Mouse (Mus musculus) liver, embryonic 16.5 days (tissue): ENCODE measurements around the gene Nrp1. TPM values are rescaled to one million over a fixed set of nuclear protein-coding genes. Genes with fewer than 3 reads are reported as not detected.
A peak's percentile ranks its signal among the peaks of the same experiment; 100 is the strongest.

ENCODE experiments used
- ATAC-seq: fragments of 200-750 bp; cut with Nextera tagmentation; 2 replicates; pipeline ENCODE4 v1.8.0; 2017; ENCODE audit warnings: low read depth, mild to moderate bottlenecking, moderate number of reproducible peaks, moderate library complexity
- H3K27ac ChIP-seq: fragments of 300-500 bp; sonication (generic); 2 replicates; pipeline ENCODE4 v1.5.1; 2014; ENCODE audit warnings: mild to moderate bottlenecking, low read length
- H3K27me3 ChIP-seq: fragments of 300-500 bp; sonication (generic); 2 replicates; pipeline ENCODE4 v1.6.1; 2014; ENCODE audit warnings: low read depth, low read length, mixed read lengths; ENCODE audit not compliant: control insufficient read depth, insufficient read depth
- H3K36me3 ChIP-seq: fragments of 300-500 bp; sonication (generic); 2 replicates; pipeline ENCODE4 v1.6.1; 2014; ENCODE audit warnings: mild to moderate bottlenecking; ENCODE audit not compliant: control insufficient read depth, insufficient read depth
- H3K4me1 ChIP-seq: fragments of 300-500 bp; sonication (generic); 2 replicates; pipeline ENCODE4 v1.6.1; 2014; ENCODE audit warnings: low read depth, low read length, mixed read lengths; ENCODE audit not compliant: control insufficient read depth
- H3K4me2 ChIP-seq: fragments of 300-500 bp; sonication (generic); 2 replicates; pipeline ENCODE4 v1.6.1; 2014; ENCODE audit warnings: low read depth, low read length, mixed read lengths
- H3K4me3 ChIP-seq: fragments of 300-500 bp; sonication (generic); 2 replicates; pipeline ENCODE4 v1.5.1; 2014; ENCODE audit warnings: low read depth, mild to moderate bottlenecking, low read length
- H3K9ac ChIP-seq: fragments of 300-500 bp; sonication (generic); 2 replicates; pipeline ENCODE4 v1.6.1; 2014; ENCODE audit warnings: low read depth, low read length
- H3K9me3 ChIP-seq: fragments of 300-500 bp; sonication (generic); replicated peaks from 2 replicates; pipeline ENCODE4 v1.6.1; 2016; ENCODE audit warnings: low read length; ENCODE audit not compliant: control insufficient read depth
- WGBS: fragments of 180-500 bp; shearing (Covaris S2); extraction: QIAGEN DNeasy Blood & Tissue Kit; methylation state at CpG from one replicate; pipeline ENCODE4 v1.1.7; 2014; ENCODE audit not compliant: insufficient replicate concordance; 5-methylcytosine and 5-hydroxymethylcytosine counted together
- polyA plus RNA-seq: library from polyadenylated mRNA; unstranded; fragments of >200 nt; fragmentation: Nextera tagmentation; extraction: Ambion mirVana; gene quantifications from 2 replicates; pipeline ENCODE4 v1.2.1, GENCODE M21; 2015

Gene Nrp1
- polyA plus RNA-seq, 1 experiment from 2014 or later: 11.7 TPM

DNA sequence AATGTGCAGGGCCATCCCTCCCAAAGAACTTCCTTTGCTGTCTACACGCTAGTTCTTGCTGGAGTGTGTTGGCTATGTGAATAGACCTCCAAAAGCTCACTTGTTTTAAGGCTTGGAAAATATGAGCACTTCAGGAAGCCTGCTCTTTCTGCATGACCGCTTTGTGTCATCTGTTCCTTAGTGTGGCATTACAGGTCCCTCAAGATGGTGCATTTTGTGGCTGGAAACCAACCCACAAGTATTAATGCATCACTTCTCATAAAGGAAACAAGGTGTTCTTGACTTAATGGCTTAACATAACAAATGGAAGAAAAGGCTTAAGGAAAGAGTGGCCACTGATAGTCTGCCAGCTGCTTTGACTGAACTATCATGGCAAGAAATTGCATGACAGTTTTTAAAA, 5.6 kb upstream of the Nrp1 start:
- Histone ChIP-seq H3K4me1 (peaks cover 2% of the 10 kb centered on the region), H3K27me3 (peaks cover 8% of the 10 kb centered on the region), H3K36me3 (no peaks in the 10 kb centered on the region), H3K9ac (no peak overlapping the region), H3K4me3 (no peak overlapping the region), H3K9me3 (no peaks in the 10 kb centered on the region), H3K4me2 (no peak overlapping the region), H3K27ac (no peak overlapping the region)
- no peak for ATAC-seq
- WGBS: 49% methylated on average over 2 of the region's 2 CpGs

DNA sequence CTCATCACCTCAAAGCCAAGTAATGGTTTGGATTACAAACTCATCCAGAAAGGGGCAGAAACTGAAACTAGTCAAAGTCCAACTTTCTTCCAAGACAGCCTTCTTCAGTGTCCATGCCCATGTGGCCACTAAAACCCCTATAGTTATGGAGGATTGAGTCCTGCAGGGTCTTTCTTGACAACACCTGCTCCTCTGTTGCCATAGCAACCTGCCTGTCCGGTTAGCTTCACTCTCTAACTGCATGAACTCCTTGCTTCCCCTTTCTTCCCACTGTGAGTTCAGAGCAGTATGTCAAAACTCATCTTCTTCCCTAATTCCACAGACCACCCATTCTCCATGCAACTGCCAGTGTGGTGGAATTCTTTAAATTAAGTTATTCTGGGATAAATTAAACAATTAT, 4.4 kb upstream of the Nrp1 start:
- Histone ChIP-seq H3K9ac (no peak overlapping the region), H3K9me3 (no peaks in the 10 kb centered on the region), H3K27me3 (peaks cover 20% of the 10 kb centered on the region), H3K4me1 (peaks cover 2% of the 10 kb centered on the region), H3K4me3 (no peak overlapping the region), H3K27ac (no peak overlapping the region), H3K4me2 (no peak overlapping the region), H3K36me3 (no peaks in the 10 kb centered on the region)
- no peak for ATAC-seq
- 20% methylated on average over 1 of the region's 1 CpGs for WGBS

DNA sequence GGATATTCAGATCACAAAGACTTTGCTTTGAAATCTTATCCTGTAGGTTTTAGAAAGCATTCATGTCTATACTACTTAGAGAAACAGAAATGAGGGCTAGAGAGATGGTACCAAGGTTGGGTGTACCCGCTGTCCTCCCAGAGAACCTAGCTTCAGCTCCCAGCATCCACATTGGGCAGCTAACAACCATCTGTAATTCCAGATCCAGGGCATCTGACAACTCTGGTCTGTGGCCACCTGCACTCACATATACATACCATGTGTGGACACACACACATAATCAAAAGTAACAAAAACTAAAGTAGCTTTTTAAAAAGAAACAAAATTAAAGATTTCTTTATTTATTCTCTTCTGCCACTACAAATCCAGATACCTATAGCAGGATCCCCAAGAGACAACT, 3.3 kb upstream of the Nrp1 start:
- H3K4me1 ChIP-seq: peaks cover 2% of the 10 kb centered on the region
- H3K4me2 ChIP-seq: no peak overlapping the region
- no peak overlapping the region for H3K27ac ChIP-seq
- peaks cover 31% of the 10 kb centered on the region for H3K27me3 ChIP-seq
- no peak for ATAC-seq
- H3K9me3 ChIP-seq: no peaks in the 10 kb centered on the region
- 65% methylated on average over 1 of the region's 1 CpGs for WGBS
- no peaks in the 10 kb centered on the region for H3K36me3 ChIP-seq
- no peak overlapping the region for H3K9ac ChIP-seq
- H3K4me3 ChIP-seq: no peak overlapping the region

GRCm38 (mm10) chr8:128356170-128356569, 2.2 kb upstream of the Nrp1 start:
- peaks cover 32% of the 10 kb centered on the region for H3K27me3 ChIP-seq
- no peak for ATAC-seq
- no peak overlapping the region for H3K4me2 ChIP-seq
- no peak overlapping the region for H3K27ac ChIP-seq
- H3K9me3 ChIP-seq: no peaks in the 10 kb centered on the region
- WGBS: 49% methylated on average over 5 of the region's 5 CpGs
- no peak overlapping the region for H3K4me3 ChIP-seq
- H3K4me1 ChIP-seq: peaks cover 2% of the 10 kb centered on the region
- H3K36me3 ChIP-seq: no peaks in the 10 kb centered on the region
- H3K9ac ChIP-seq: no peak overlapping the region

DNA sequence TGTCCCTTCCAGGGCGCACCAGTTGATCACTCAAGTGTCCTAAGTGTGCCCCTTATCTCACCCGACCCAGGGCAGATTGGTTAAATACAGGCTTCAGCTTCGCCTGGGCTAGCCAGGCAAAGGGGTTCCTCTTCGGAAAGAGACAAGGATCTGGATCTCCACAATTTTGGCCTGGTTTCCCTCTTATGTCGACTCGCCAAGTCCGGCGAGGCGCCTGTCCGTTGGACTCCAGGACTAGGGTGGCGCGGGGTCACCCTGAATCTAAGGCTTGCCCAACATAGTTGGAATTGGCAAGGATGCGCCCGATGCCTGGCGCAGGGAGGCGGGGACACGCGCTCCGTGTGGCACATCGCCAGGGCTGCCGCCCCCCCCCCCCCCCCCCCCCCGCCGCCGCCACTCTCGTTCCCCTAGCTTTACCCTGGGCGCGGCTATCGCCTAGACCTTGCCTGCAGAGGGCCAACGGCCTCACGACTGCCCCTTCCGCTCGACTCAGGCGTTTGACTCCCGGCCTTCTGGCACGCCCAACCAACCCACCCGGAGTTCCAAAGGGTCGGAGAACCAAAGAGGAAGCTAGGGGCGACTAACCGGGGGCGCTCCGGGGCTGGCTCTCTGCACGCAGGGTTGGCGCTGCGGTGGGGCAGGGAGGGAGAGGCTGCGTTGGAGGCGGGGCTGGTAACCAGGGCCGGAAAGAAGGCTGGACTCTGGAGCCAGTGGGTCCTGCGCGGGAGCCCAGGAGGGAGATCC, 1.4 kb upstream of the Nrp1 start:
- Histone ChIP-seq H3K27me3 (peaks cover 32% of the 10 kb centered on the region), H3K27ac (peak overlapping the region; percentile 48), H3K9me3 (no peaks in the 10 kb centered on the region), H3K9ac (no peak overlapping the region; the same call in 1 of the 2 replicates), H3K4me3 (peak overlapping the region; percentile 60), H3K4me1 (peaks cover 2% of the 10 kb centered on the region), H3K4me2 (peak overlapping the region; percentile 73), H3K36me3 (no peaks in the 10 kb centered on the region)
- peak; percentile 72 for ATAC-seq
- 2% methylated on average over 43 of the region's 49 CpGs for WGBS

GRCm38 (mm10) chr8:128357540-128358405, 631 bp upstream of the Nrp1 start:
- peak overlapping the region; percentile 60 for H3K4me3 ChIP-seq
- WGBS: 1% methylated on average over 29 of the region's 29 CpGs
- peak overlapping the region; percentile 61 for H3K27ac ChIP-seq
- no peak for ATAC-seq
- no peaks in the 10 kb centered on the region for H3K36me3 ChIP-seq
- H3K4me2 ChIP-seq: peak overlapping the region; percentile 73
- peaks cover 32% of the 10 kb centered on the region for H3K27me3 ChIP-seq
- H3K9ac ChIP-seq: peak overlapping the region; percentile 24; the same call in 1 of the 2 replicates
- no peaks in the 10 kb centered on the region for H3K9me3 ChIP-seq
- H3K4me1 ChIP-seq: peaks cover 2% of the 10 kb centered on the region

DNA sequence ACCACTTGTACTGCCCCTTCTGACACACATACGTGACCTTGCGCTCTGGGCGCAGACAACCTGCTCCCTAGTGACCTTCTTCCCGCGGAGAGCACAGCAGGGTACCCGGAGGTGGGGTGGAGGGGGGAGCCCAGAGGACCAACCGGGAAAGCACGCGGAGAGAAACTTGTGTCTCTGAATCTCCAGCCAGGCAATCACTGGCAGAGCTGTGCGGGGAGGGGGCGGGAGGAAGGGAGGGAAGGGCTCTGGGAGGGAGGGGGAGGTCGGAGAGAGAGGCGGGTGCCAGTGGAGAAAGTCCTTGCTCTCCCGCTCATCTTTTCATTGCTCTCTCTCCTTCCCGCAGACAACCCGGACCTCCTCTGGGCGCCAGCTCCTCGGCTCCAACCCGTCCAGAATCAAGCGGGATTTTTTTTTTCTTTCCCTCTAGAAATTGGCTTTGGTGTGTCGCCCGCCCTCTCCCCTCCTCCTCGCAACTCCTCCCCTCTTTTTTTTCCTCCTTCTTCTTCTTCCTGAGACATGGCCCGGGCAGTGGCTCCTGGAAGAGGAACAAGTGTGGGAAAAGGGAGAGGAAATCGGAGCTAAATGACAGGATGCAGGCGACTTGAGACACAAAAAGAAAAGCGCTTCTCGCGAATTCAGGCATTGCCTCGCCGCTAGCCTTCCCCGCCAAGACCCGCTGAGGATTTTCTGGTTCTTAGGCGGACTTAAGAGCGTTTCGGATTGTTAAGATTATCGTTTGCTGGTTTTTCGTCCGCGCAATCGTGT, 534 bp downstream of the Nrp1 start:
- H3K9ac ChIP-seq: peak overlapping the region; percentile 45; the same call in 1 of the 2 replicates
- WGBS: under 1% methylated on average over 39 of the region's 41 CpGs
- peaks cover 2% of the 10 kb centered on the region for H3K4me1 ChIP-seq
- H3K27me3 ChIP-seq: peaks cover 32% of the 10 kb centered on the region
- peak; percentile 8; the same call in 1 of the 2 replicates for ATAC-seq
- H3K9me3 ChIP-seq: no peaks in the 10 kb centered on the region
- H3K4me2 ChIP-seq: peak overlapping the region; percentile 73
- H3K36me3 ChIP-seq: no peaks in the 10 kb centered on the region
- H3K4me3 ChIP-seq: peak overlapping the region; percentile 60
- peak overlapping the region; percentile 61 for H3K27ac ChIP-seq

DNA sequence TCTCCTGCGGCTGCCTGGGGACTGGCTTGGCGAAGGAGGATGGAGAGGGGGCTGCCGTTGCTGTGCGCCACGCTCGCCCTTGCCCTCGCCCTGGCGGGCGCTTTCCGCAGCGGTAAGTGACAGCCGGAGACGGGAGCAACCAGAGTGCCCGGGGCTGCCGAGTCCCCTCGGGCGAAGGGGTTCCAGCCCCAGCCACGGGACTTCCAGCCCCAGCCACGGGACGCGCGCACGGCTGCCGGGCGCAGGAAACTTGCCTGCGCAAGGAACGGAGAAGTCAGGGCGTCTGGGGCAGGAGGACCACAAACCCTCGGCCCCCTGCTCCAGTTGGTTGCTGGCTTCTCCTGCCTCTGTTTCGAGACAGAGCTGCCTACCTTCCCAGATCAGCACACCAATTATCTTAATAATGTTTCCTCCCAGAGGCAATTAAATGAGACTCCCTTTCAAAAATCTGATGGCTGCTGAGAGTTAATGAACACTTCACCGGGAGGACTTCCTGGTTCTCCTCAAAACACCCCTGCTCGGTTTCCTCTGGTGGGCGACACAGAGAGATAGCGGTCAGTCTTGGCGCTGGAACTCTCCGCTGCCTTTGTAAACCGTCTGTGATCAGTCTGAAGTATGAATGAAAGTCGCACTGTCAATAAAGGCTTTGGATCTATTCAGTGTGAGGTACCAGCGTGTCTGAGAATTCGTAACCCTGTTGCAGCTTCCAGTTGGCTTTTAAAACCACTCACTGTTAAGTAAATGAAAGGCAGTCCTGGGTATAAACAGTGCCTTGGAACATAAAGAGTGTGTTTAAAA, 1.3 kb downstream of the Nrp1 start:
- H3K4me1 ChIP-seq: peaks cover 2% of the 10 kb centered on the region
- H3K27ac ChIP-seq: peak overlapping the region; percentile 53
- H3K36me3 ChIP-seq: no peaks in the 10 kb centered on the region
- ATAC-seq: no peak
- peak overlapping the region; percentile 60 for H3K4me3 ChIP-seq
- peaks cover 32% of the 10 kb centered on the region for H3K27me3 ChIP-seq
- peak overlapping the region; percentile 73 for H3K4me2 ChIP-seq
- WGBS: under 1% methylated on average over 40 of the region's 40 CpGs
- peak overlapping the region; percentile 45; the same call in 1 of the 2 replicates for H3K9ac ChIP-seq
- H3K9me3 ChIP-seq: no peaks in the 10 kb centered on the region
